Mouse (Mus musculus) megakaryocyte, adult 5-6 weeks (primary cell): ENCODE data around the gene Wfs1. TPM values are rescaled to one million over a fixed set of nuclear protein-coding genes. Genes with fewer than 3 reads are reported as not detected.
"Not testable (repeated sequence)": the region's sequence is repeated elsewhere in the genome, so short reads cannot be mapped to it uniquely, and the experiment has no call there.

Experiments
- ATAC-seq: 2 replicates; pipeline ENCODE4 v1.8.0; 2016; ENCODE audit warnings: mild to moderate bottlenecking, inconsistent platforms; ENCODE audit not compliant: poor library complexity, severe bottlenecking
- total RNA-seq, 2 experiments: library from RNA; stranded (forward) in 1 of 2; stranded (reverse) in 1 of 2; fragments of 153-499, 151-499 nt in 1 of 2; fragments of 221-1000, 200-1000 nt in 1 of 2; gene quantifications; 2 replicates each; pipeline versions ENCODE4 v1.2.3 to v1.2.4; 2015 to 2017

Gene Wfs1
- total RNA-seq, 2 experiments from 2014 or later = 5.3 to 6.0 TPM

DNA sequence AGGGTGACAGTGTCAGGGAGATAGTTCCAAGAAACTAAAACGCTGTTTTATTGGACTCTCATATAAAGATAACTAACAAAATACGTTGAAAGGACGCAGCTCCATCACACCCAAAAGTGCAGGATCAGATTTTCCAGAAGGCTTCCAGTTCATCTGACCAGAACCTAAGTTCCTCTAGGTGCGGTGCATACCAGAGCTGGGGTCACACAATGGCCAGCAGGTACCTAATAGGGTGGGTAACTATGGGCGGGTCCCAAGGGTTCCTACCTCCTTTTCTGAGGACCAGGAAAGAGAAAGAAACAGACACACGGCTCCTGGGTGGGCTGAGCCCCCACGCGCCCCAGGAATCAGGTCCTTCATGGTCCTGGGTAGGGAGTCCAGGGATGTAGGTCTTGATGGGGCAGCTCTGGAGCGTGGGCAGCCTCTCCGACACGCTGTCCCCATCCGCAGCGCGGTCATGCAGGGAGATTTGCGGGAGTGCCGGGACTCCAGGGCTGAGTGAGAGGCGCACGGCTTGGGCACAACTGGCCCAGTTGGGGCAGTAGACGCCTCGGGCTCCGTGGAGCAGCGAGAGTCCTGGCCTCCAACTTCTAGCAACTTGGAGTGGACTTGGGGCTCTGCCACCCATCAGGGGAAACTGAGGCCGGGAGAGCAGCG, 753 bp downstream of the Wfs1 start:
- peak; percentile 7 for ATAC-seq

DNA sequence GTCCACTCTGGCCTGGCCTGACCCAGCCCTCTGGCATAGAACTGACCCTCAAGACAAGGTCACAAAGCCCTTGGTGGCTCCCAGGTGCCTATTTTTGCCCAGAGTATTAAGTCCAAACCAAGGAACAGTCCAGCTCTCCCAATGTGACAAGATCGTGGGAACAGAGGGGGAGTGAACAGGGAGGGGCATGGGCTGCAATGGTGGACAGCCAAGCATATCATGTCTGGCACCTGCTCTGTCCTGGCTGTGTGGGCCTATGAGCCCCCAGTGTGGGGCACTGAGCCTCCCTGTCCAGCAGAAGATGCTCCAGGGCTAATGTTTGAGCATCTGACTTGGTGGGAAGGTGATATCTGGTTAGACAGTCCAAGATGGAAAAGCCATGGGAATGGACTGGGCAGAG, 2.4 kb downstream of the Wfs1 start:
- no peak for ATAC-seq

DNA sequence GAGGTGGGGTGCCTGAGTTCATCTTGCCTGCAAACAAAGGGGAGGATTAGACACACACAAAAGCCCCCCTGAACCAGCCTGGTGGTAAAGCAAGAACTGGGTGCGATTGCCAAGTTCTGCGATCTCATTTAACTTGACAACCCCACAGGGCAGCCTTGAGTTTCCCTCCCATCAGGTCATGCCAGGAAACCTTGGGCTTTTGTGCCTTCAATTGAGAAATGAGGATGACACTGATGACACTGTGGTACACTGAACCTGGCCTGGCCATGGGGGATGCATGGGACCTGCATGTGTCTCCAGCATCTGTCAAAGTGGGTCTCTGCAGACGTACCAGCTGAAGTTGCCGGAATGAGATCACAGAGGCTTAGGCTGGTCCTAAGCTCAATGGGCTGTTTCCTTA, 6.7 kb downstream of the Wfs1 start:
- ATAC-seq = no peak

DNA sequence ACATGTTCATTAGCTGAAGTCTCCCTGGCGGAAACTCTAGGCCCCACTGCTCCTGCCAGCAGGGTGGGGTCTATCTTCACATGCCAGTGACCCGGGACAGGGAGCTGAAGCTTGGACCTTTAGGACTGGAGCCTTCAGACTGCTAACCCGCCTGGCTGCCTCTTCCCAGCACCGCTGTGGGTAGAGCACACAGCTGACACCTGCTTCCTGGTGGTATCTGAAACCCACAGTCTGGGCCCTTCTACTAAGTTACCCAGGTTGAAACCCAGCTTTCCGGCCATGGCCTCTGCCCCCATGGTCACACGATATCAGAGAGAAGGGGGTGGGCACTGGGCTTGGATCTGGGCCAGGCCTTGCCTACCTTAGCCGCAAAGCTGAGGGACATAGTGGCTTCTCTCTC, 9.4 kb downstream of the Wfs1 start:
- ATAC-seq = peak; percentile 44

DNA sequence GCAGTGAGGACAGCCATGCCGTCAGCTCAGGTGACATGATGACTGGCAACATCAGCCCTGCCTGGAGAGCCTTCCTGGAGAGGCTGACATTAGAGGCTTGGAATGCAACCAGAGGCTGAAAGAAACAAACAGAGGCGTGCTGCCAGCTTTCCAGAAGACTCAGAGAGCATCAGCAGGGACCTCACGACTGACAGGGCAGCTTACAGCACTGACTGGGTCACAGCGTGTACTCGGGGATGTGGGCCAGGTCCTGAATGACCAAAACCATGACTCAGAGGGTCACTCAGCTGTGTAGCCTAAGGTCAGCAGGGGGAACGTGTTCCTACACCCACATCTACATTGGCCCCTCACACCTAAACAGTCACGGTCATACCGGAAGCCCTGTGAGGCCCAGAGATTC, 10.0 kb downstream of the Wfs1 start:
- no peak for ATAC-seq

DNA sequence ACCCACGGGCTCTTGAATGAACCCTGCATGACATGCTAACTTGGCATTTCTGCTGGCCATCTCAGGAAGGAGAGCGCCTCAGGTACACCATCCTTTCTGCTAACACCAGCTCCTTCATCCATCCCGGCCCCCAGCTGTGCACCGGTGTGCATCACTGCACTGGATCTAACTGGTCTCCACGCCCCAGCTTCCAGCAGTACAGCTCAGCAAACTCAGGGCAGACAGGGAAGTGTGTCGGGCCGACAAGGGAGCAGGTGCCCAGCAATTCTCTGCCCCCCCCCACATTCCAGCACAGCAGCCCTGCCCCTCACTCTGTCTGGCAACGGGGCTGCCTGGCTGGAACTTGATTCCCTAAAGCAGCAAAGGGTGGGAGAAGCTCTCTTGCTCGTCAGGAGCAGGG, 11.2 kb downstream of the Wfs1 start:
- ATAC-seq = no peak

DNA sequence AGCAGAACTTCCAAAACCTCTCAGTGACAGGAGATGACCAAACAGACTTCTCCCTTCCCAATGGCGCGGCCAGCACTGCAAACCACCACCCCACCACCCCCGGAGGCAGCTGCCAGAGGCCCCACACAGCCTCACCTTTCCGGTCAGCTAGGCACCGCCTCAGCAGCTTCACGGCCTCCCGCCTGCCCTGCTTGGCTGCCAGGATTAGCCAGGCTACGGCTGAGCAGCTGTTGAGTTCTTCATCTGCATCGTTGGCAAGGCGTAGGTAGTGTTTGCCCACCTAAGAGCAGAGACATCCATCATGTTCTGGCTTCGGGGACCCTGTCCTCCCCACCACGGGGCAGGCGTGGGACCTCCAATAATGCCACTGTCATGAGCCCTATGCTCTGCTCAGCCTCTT, 13.7 kb downstream of the Wfs1 start:
- no peak for ATAC-seq

DNA sequence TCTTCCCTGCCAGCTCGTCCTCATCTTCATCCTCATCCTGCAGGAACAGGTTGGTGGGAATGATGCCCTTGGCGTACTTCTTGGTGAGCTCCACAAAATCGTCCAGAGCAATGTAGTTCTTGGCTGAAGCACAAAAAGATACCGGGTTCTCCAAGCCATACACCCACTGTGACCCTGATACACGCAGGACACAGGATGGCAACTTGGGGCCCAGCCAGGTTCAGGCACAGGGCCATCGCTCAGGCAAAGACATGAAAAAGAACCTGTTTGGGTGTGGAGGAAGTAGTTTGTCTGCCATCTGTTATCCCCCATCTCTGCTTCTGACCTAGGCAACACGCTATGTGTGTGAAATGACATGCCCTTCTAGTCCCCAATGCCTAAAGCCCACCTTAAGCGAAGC, 17.4 kb downstream of the Wfs1 start:
- no peak for ATAC-seq

DNA sequence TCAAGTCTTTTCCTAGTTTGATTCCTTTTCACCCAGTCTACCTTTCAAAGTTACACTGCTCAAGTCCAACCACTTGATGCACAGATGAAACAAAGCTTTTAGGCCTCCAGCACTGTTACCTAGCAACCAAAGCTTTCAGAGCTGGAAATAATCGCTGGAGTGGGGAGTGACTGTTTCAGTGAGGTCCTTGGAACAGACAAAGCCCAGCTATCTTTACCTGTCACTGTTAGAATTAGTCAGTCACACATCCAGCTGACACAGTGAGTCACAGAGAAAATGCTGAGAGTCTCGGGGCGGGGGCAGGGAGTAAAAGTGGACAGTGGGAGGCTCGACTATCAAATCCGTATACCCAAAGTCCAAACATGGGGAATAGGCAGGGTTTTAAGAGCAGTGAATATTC, 28.5 kb downstream of the Wfs1 start:
- no peak for ATAC-seq

DNA sequence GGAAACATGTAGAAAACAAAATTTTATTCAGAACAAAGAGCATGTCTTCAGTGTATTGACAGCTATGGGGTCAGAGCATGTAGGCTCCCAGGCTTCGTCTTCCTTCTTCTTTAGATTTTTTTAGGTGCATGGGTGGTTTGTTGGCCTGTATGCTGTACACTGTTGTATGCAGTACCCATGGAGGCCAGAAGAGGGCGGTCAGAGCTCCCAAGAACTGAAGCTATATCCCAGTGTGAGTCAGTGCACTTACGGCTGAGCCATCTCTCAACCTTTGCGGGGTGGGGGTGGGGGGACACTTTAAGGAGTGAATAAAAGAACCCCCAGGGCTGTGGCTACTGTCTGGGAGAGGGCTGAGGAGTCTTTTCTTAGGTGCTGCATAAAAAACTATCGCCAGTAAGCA, 30.2 kb downstream of the Wfs1 start:
- peak; percentile 88 for ATAC-seq

DNA sequence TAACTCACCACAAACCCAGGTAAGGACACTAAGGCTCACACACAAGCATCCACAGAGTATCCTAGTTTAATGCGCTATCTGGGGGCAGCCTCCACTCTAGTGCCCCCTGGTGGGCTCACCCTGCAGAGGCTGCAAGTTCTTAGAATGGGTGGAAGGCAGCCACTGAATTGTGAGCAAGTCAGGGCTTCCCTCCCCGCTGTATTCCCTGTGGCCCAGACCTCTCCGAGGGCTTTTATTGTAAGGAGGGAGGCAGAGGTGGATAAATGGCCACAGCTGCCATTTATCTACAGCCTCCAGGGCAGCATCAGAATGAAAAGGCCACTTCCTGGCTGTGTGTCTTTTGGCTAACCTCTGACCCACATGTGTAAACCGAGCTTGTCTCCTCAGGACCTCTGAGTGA, 33.6 kb downstream of the Wfs1 start:
- no peak for ATAC-seq

DNA sequence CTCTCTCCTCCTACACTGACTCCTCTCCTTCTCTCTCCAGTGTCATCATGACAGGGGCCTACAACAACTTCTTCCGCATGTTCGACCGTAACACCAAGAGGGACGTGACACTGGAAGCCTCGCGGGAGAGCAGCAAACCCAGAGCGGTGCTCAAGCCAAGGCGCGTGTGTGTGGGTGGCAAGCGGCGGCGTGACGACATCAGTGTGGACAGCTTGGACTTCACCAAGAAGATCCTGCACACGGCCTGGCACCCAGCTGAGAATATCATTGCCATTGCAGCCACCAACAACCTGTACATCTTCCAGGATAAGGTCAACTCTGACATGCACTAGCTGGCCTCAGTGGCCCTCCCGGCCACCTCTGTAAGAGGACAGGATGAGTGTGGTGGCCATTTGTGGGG, 36.7 kb downstream of the Wfs1 start:
- ATAC-seq = no peak

DNA sequence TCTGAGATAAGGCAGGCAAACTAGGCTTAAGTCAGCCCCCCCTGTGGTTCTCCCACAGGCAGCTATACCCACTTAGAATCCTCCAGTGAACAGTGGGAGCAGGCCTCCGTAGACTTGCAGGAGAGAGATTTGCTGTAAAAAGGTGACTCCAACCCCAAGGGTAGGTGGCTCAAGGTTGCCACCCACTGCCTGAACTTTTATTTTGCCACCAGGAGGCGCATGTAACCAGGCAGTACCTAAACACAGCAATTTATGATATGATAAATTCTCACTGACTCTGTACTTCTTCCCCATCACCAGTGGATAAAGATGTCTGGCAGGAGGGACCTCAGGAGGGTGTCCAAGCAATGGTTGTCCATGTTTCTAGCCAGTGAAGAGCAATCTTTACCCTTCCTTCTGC, 38.1 kb downstream of the Wfs1 start:
- no peak for ATAC-seq

DNA sequence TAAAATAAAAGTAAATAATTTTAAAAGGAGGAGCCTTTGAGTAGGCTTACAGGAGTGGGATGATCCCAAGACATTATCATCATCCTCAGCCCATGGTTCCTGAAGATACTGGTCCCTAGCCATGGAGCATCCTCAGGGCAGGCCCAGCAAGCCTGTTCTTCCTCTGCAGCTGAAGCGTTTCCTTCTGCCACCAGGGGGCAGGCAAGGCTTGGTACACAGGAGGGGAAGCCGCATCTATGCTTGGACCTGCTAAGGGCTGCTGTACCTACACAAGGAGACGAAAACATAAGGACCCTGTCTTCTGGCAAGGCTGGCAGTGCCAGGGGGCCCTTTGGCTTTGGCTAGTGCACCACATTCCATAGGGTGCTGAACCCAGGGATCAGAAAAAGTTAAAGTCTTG, 40.2 kb downstream of the Wfs1 start:
- ATAC-seq = peak; percentile 69

DNA sequence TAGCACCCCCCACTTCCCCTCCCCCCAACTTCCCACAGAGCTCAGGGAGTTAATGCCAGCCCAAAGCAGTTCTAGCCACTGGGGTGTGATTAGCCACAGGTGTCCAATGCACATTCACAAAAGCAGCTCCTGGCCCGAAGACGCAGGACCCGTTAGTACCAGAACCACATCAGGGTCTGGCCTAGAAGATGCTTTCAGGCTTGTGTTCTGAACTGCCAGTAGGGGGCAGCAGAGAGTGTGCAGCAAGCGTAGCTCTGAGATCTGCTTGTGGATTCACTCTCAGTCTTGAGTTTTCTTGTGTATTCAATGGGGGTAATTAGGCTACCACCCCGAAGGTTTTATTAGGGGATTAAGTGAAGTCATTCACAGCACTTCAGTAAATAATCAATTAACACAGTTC, 42.6 kb downstream of the Wfs1 start:
- ATAC-seq = peak; percentile 48; the same call in 1 of the 2 replicates

DNA sequence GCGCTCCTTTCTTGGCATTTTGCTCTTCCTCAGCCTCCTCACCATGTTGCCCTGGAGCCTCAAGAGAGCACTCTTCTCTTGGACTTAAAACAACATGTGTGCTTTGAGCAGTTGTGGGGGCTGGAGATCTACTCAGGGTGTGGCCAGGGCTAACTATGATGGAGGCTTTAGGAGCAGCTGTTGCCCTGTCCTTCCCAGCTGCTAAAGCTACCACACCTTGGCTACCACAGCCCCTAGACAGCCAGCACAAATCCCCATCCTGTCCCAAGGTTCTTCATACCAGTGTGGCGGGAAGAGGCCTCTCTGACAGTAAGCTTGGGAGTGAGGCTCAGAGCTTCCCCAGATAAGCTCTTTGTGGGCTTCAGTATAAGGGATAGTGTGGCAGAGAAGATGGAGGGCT, 43.3 kb downstream of the Wfs1 start:
- no peak for ATAC-seq

DNA sequence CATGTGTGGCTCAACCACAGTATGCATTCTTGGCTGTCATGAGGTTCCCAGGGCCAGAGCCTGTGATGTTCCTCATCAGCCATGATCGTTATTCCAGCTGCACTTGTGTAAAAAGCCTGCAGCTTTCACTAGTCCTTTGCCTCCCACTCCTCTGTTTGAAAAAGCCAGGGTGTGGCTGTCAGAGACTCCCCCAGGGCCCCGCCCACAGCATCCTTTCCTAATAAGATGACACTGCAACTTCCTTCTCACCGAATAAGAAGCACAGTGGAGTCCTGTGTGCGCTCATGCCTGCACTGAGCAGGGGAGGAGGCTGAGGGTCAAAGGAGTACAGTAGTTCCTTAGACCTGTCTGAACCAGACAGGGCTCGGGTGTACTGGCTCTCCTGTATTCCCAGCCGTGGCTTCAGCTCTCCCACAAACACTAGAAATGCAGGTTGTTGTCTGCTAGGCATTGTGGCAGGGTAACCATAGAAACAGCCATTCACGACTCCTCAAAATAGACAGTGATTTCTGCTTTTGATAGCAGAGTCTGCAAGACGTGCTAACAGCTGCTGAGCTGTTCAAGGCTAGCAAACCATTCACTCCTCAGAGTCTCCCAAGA, 43.8 kb downstream of the Wfs1 start:
- ATAC-seq = peak; percentile 53

DNA sequence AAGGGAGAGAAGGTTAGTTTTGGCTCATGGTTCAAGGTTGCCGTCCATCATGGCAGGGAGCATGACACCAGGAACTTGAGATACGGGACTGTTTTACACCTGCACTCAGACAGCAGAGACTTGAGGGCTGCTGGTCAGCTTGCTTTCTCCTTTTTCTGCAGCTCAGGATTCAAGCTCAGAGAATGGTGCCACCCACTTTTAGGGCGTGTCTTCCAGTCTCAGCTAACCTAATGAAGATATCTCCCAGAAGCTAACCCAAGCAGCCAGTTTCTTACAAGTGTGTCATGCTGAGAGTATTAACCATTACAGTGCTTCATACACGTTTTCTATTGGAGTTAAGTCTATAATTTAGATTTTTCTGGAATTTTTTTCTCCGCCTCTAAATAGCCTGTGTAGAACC, 44.5 kb downstream of the Wfs1 start:
- ATAC-seq = no peak

DNA sequence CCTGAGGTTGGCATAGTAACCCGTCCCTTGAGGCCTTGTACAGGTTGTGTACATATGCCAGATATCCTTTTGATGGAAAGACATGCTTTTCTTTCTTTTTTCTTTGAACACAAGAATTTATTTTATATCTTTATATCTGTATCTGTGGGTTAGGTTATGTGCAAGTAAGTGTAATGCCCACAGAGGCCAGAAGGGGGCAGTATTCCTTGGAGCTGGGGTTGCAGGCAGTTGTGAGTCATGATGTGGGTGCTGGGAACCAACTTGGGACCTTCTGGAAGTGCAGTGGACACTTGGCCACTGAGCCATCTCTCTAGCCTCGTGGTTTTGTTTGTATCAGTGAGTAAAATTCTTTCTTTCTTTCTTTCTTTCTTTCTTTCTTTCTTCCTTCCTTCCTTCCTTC, 46.6 kb downstream of the Wfs1 start:
- no peak for ATAC-seq

DNA sequence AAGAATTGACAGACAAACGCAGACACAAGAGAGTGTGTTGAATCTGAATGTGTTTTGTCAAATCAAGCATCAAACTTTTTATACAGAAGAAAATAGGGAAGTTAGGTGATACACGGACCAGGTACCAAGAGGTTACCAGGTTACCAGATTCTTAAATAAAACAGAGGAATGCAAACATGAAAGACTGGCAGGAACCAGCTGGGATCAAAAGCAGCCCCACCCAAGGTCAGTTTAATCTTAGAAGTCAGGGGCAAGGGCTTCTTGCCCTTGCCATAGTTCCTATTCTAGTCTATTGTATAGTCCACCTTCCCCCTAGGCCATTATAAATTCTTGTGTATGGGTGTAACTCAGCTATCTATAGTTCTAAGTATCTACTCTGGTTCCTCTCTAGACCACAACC, 50.0 kb downstream of the Wfs1 start:
- not testable (repeated sequence) for ATAC-seq

DNA sequence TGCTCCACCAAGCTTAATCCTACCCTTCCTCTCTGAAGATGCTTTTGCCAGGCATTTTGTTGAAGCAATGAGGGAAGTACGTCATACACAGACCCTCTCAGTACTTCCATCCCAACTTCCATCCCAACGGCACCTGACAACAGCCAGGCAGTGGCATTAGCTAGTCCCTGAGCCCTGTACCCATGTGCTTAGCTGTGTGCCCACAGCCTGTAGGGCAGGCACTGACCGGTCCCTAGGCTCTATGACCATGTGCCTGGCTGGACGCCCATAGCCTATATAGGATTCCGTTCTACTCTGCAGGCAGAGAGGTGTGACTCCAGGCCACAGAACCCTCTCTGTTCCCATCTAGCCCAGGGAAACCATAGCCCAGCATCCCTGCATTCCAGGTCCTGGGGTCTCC, 51.0 kb downstream of the Wfs1 start:
- no peak for ATAC-seq

DNA sequence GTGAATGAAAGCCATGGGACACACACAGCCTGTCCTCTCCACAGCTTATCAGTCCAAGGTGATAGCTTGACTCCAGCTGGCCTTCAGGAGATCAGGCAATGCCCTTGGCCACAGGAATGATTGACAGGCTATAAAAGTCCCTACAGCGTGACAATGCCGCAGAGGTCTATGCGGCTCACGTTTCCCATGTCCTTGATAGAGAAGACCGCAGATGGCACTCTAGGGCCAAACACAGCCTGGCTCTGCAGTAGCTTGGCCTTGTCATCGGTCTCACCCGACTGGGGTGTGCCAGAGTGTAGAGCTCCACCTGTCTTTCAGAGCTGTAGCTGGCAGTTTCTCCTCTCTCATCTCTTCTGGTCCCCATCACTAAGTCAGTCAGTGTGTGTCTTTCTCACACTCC, 52.5 kb downstream of the Wfs1 start:
- ATAC-seq = no peak
